Mouse (Mus musculus) liver, postnatal 0 days (tissue): ENCODE data around the gene Appbp2.

Source experiments
- CTCF ChIP-seq: sonication (generic); IDR thresholded peaks from 2 replicates; pipeline ENCODE4 v1.5.1; 2016; ENCODE audit warnings: antibody characterized with exemption, low read depth
- EP300 ChIP-seq: IDR thresholded peaks from 2 replicates; pipeline ENCODE4 v1.6.1; 2016; ENCODE audit warnings: antibody characterized with exemption, low read depth, mild to moderate bottlenecking

DNA sequence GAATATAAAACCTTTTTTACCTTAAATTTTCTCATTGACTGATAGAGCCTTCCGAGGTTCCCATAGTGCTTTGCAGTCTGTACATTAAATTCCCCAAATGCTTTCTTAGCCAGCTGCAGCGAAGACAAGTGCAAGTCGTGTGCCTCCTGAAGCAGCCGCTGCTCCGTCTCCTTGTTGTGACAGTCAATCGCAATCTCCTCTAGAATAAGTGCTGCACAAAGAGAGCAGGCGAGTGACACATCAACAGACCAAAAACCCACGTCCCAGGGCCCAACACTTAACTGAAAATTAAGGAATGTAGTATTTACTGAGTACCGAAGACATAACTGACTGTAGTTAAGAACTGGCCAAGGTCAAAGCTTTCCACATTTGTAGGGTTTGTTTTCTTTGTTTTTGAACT lies 38.9 kb downstream of the Appbp2 start:
- no peak for TF ChIP-seq EP300
- TF ChIP-seq CTCF, result no peak
